Mouse (Mus musculus) liver, embryonic 14.5 days (tissue): ENCODE data around the gene Stat3. TPM values are rescaled to one million over a fixed set of nuclear protein-coding genes. Genes with fewer than 3 reads are reported as not detected.
A peak's percentile ranks its signal among the peaks of the same experiment; 100 is the strongest.

ENCODE experiments used
- ATAC-seq: fragments of 200-750 bp; cut with Nextera tagmentation; 2 replicates; pipeline ENCODE4 v1.8.0; 2017; ENCODE audit warnings: moderate number of reproducible peaks, mild to moderate bottlenecking, moderate library complexity; ENCODE audit not compliant: insufficient read depth
- DNase-seq, 3 experiments: peaks; one replicate each; pipeline ENCODE4 v3.0.0-alpha.2; 2012 to 2013; ENCODE audit warnings: low read depth in 3 of 3, low spot score in 3 of 3
- H3K27ac ChIP-seq: fragments of 300-500 bp; sonication (generic); 2 replicates; pipeline ENCODE4 v1.5.1; 2014; ENCODE audit warnings: moderate library complexity, mild to moderate bottlenecking, control low read depth, inconsistent platforms
- H3K27me3 ChIP-seq: fragments of 300-500 bp; sonication (generic); 2 replicates; pipeline ENCODE4 v1.6.1; 2014; ENCODE audit warnings: mild to moderate bottlenecking, low read length, moderate library complexity; ENCODE audit not compliant: control insufficient read depth, insufficient read depth
- H3K36me3 ChIP-seq: fragments of 300-500 bp; sonication (generic); replicated peaks from 2 replicates; pipeline ENCODE4 v1.6.1; 2014; ENCODE audit warnings: low read depth; ENCODE audit not compliant: control insufficient read depth, insufficient read depth
- H3K4me1 ChIP-seq, 2 experiments: fragments of 200-500 bp in 1 of 2; fragments of 300-500 bp in 1 of 2; sonication (generic) in 1 of 2; replicated peaks; 2 replicates each; pipeline ENCODE4 v1.6.1; 2012 to 2014; ENCODE audit warnings: antibody characterized with exemption in 1 of 2, inconsistent platforms in 1 of 2, low read length in 1 of 2; ENCODE audit not compliant: control insufficient read depth in 2 of 2, insufficient read depth in 2 of 2
- H3K4me2 ChIP-seq: fragments of 300-500 bp; sonication (generic); 2 replicates; pipeline ENCODE4 v1.6.1; 2014; ENCODE audit warnings: low read depth, mild to moderate bottlenecking, control low read depth, moderate library complexity
- H3K4me3 ChIP-seq, 2 experiments: fragments of 200-500 bp in 1 of 2; fragments of 300-500 bp in 1 of 2; sonication (generic) in 1 of 2; 2 replicates each; pipeline ENCODE4 v1.5.1; 2012 to 2014; ENCODE audit warnings: low read depth in 2 of 2, low read length in 2 of 2, mild to moderate bottlenecking in 2 of 2, control low read depth in 1 of 2, inconsistent platforms in 1 of 2, moderate library complexity in 1 of 2; ENCODE audit not compliant: insufficient read depth in 1 of 2
- H3K9ac ChIP-seq: fragments of 300-500 bp; sonication (generic); replicated peaks from 2 replicates; pipeline ENCODE4 v1.6.1; 2014; ENCODE audit warnings: mild to moderate bottlenecking, control low read depth, moderate library complexity
- H3K9me3 ChIP-seq: fragments of 300-500 bp; sonication (generic); 2 replicates; pipeline ENCODE4 v1.6.1; 2016; ENCODE audit warnings: low read length, mixed read lengths; ENCODE audit not compliant: control insufficient read depth
- CTCF ChIP-seq: IDR thresholded peaks from 2 replicates; pipeline ENCODE4 v1.5.1; 2016; ENCODE audit warnings: antibody characterized with exemption, low read depth, control low read depth
- EP300 ChIP-seq: IDR thresholded peaks from 2 replicates; pipeline ENCODE4 v1.6.1; 2016; ENCODE audit warnings: antibody characterized with exemption, low read depth
- WGBS: fragments of 180-500 bp; shearing (Covaris S2); extraction: QIAGEN DNeasy Blood & Tissue Kit; methylation state at CpG from one replicate; pipeline ENCODE4 v1.1.7; 2014; ENCODE audit not compliant: insufficient replicate concordance; 5-methylcytosine and 5-hydroxymethylcytosine counted together
- polyA plus RNA-seq, 2 experiments: library from polyadenylated mRNA; depleted of rRNA in 1 of 2; stranded (reverse) in 1 of 2; unstranded in 1 of 2; fragments of >200 nt; fragmentation: Nextera tagmentation in 1 of 2; extraction: Ambion mirVana in 1 of 2; gene quantifications; 2 replicates each; pipeline versions ENCODE4 v1.2.1 to v1.2.3; 2012 to 2014

The Stat3 gene
- polyA plus RNA-seq, 2 experiments: 17.7 to 27.4 TPM

DNA sequence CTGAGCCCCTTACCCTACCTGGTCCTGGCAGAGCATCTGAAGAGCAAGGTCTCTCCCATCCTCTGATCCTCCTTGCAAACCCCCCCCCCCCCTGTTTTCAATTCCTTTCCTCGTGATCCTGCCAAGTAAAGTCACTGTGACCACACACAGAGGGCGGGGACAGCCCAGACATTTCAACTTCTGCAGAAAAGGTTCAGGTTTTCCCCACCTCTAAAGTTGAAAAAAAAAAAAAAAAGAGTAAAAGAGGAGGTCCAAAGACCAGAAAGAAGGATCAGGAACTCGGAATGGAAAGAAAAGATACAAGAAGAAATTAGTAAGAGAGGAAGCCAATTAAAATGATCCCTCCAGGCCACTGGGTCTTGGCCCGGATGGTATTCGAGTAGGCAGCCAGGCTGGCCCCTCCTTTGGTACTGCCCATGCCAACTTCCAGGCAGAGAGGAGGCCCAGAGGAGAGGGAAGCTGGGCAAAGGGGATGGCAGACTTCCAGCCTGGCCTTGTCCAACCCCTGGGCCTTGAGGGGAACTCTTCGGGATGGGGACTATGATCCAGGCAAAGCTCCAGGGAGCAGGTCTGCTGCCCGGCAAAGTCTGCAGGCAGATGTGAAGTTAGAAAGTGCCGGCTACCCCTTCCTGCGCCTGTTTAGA is 80.3 kb downstream of the Stat3 start, which contains the start of gene Stat5a:
Gene Stat5a (plus strand): TSS at position 417 of the 644 bp plus-strand sequence.
- H3K9ac ChIP-seq: peak within 1 kb of the TSS; percentile 66
- DNase-seq (no peak), ATAC-seq (no peak)
- no peak within 1 kb of the TSS for H3K27ac ChIP-seq
- TF ChIP-seq EP300: no peak
- no peaks in the 10 kb centered on the region for H3K36me3 ChIP-seq
- 67% methylated on average over 9 of the region's 9 CpGs for WGBS
- H3K9me3 ChIP-seq: no peaks in the 10 kb centered on the region
- H3K4me3 ChIP-seq: peak within 1 kb of the TSS; percentile 59 to 62
- H3K27me3 ChIP-seq: no peaks in the 10 kb centered on the region
- H3K4me1 ChIP-seq: peaks cover 5 to 12% of the 10 kb centered on the region in 2 experiments; a peak in 3 of 4 replicates
- peak within 1 kb of the TSS; percentile 93 for H3K4me2 ChIP-seq

DNA sequence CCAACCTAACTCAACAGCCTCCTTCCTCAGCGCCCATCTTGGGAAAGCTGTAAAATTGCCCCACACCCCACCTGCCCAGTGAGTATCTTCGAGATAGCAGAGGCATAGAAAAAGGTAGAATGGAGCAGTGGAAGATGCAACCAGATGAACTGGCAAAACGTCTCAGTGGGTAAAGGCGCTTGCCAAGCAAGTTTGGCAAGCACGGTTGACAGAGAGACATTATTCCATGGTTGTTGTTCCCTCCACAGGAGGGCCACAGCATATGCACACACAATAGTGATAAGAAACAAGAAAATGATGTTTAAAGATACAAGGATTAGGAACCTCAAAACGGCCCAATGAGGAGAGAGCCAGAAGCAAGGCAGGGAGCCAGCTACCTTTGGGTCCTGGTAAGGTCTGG is 81.4 kb downstream of the Stat3 start:
- ATAC-seq: no peak
- H3K9ac ChIP-seq: no peak overlapping the region
- H3K27ac ChIP-seq: no peak overlapping the region
- no peaks in the 10 kb centered on the region for H3K27me3 ChIP-seq
- peaks cover 5 to 12% of the 10 kb centered on the region in 2 experiments; a peak in 3 of 4 replicates for H3K4me1 ChIP-seq
- no peaks in the 10 kb centered on the region for H3K9me3 ChIP-seq
- TF ChIP-seq EP300 (no peak), CTCF (no peak)
- DNase-seq: no peak
- no peaks in the 10 kb centered on the region for H3K36me3 ChIP-seq
- 61% methylated on average over 6 of the region's 6 CpGs for WGBS
- H3K4me3 ChIP-seq: no peak overlapping the region
- no peak overlapping the region for H3K4me2 ChIP-seq

DNA sequence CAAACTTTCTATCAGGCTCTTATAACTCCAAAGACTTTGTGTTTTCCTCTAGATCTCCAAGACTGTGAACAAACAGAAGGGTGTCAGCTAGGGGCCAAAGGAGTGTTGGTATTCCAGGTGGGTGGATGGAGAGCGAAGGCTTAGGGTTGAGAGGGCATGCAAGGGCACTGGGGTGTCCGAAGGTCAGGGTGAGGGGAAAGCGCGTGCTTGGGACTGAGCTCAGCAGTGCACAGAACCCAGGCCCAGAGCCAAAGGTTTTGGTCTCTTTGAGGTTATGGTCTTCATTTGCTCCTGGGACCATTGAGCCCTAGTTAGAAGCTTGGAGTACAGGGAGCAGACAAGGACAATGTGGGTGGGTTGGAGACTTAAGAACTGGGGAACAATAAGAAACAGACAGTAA is 84.2 kb downstream of the Stat3 start:
- Histone ChIP-seq H3K36me3 (no peaks in the 10 kb centered on the region), H3K27me3 (no peaks in the 10 kb centered on the region; the same call in 1 of the 2 replicates), H3K4me2 (no peak overlapping the region), H3K27ac (no peak overlapping the region), H3K9me3 (no peaks in the 10 kb centered on the region), H3K9ac (no peak overlapping the region), H3K4me3 (no peak overlapping the region), H3K4me1 (peaks cover 5 to 10% of the 10 kb centered on the region in 2 experiments; a peak in 2 of 4 replicates)
- TF ChIP-seq CTCF: no peak
- no peak for TF ChIP-seq EP300
- no peak for ATAC-seq
- DNase-seq: no peak
- WGBS: 77% methylated on average over 4 of the region's 4 CpGs

DNA sequence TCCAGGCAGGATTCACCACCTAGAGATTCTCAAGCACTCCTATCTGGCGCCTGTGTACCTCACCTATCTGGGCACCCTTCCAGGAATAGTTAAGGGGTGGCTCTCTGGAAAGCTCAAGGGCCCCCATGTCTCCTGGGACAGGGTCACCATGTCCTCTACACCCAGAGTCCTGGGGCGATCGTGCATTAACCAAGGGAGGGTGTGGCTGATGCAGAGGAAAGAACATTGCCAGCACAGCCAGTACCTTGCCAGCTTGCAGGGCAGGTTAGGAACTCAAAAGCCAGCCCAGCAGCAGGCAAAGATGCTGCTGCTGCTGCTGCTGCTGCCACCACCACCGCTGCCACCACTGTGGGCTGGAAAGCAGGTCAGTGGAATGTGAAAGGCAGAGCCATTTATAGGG is 85.1 kb downstream of the Stat3 start:
- TF ChIP-seq EP300 (no peak), CTCF (no peak)
- ATAC-seq: no peak
- no peaks in the 10 kb centered on the region for H3K36me3 ChIP-seq

DNA sequence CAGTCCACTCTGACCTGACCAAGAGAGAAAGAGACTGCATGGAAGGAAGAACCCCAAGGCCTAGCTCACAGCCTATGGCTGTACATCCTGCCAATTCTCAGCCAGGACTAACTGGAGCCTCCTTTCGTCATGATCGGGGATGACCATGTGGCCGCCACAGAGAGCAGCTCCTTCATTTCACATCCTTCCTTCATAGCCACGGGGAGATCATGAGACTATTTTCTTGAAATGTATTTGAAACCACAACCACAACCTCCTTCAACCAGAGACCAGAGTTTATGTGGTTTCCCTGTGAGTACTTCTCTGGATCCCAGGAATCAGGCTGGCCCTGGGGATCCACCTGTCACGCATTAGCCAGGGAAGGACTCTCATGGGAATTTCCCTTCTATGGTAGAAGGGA is 86.3 kb downstream of the Stat3 start:
- no peaks in the 10 kb centered on the region for H3K36me3 ChIP-seq
- no peaks in the 10 kb centered on the region; the same call in 1 of the 2 replicates for H3K27me3 ChIP-seq
- no peak overlapping the region for H3K27ac ChIP-seq
- H3K4me2 ChIP-seq: no peak overlapping the region
- no peak overlapping the region for H3K9ac ChIP-seq
- TF ChIP-seq CTCF: no peak
- no peak for TF ChIP-seq EP300
- H3K4me3 ChIP-seq: no peak overlapping the region
- DNase-seq (no peak), ATAC-seq (no peak)
- H3K4me1 ChIP-seq: peaks cover 7 to 16% of the 10 kb centered on the region in 2 experiments
- no peaks in the 10 kb centered on the region for H3K9me3 ChIP-seq
- 50% methylated on average over 5 of the region's 5 CpGs for WGBS

More for the DNA sequence above, 85.1 kb downstream of the Stat3 start:
- Histone ChIP-seq H3K4me2 (no peak overlapping the region), H3K9me3 (no peaks in the 10 kb centered on the region), H3K9ac (no peak overlapping the region), H3K4me3 (no peak overlapping the region), H3K27me3 (no peaks in the 10 kb centered on the region; the same call in 1 of the 2 replicates), H3K4me1 (peaks cover under 1 to 6% of the 10 kb centered on the region in 2 experiments; a peak in 2 of 4 replicates), H3K27ac (no peak overlapping the region)
- no peak for DNase-seq
- WGBS: 57% methylated on average over 4 of the region's 4 CpGs
